Mouse (Mus musculus): ENCODE data around the gene Ces1c.

GRCm38 (mm10) chr8:93163363-93163762 is 32.3 kb upstream of the Ces1c start:
- TF ChIP-seq TAL1 (IDR thresholded peaks at IDR 0.05; ENCODE audit: low read length) (no peak), GATA1 (IDR thresholded peaks at IDR 0.05; ENCODE audit: low read length) (no peak)
